ENCODE assay signal across 18 mouse cellular contexts in the genomic region with DNA sequence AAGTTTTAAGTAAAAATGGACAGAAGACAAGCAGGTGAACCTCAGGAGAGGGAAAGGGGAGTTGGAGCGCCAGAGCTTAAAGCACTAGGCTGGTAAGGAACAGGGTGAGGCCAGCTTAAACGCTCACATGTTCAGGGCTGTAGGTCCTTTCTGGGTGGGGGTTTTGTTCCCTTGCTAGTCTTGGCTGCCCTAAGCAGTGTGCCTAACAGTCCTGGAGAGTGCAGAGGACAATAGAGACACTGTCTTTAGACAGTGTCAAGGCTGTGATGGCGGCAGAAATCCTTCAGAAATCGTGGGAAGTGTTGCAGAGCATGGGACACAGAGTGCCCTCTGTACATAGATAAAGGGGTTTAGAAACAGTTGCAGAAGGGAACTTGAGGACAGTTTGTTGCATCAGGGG. TPM values are rescaled to one million over a fixed set of nuclear protein-coding genes. Genes with fewer than 3 reads are reported as not detected.
DNase-seq lines count a peak whose midpoint lies in the region; ATAC-seq lines count a peak whose summit lies in the region.
"Had no signal": no experiment of that assay in that cellular context is flagged by ENCODE, and none has a peak within 500 bp of the region (broad histone marks: within the 10 kb centered on the region; RNA-seq: fewer than 3 reads in every experiment).

No protein-coding gene starts in this region.

- no peak overlapping the region for H3K4me3 ChIP-seq in neural tube, embryonic 11.5 days (ENCODE audit: low read depth, low read length)
- H3K4me3 ChIP-seq in neural tube, embryonic 15.5 days (replicated peaks) = no peak overlapping the region
- no peak overlapping the region for H3K4me3 ChIP-seq in forebrain, embryonic 13.5 days
- H3K4me3 ChIP-seq in midbrain, embryonic 10.5 days = no peak overlapping the region
- H3K4me3 ChIP-seq: liver, embryonic 12.5 days had no signal

- no peak for ATAC-seq in neural tube, embryonic 11.5 days (ENCODE audit: insufficient read depth, low FRiP score, low TSS enrichment)
- no peak for ATAC-seq in neural tube, embryonic 15.5 days (ENCODE audit: low FRiP score)
- ATAC-seq in forebrain, embryonic 13.5 days = no peak
- ATAC-seq: liver, embryonic 12.5 days had no signal

- DNase-seq in neural tube, embryonic 11.5 days (ENCODE audit: low spot score) = no peak
- DNase-seq in midbrain, embryonic 10.5 days (ENCODE audit: low spot score) = no peak
- peak; percentile 80 for DNase-seq in testis, postnatal 14 days (ENCODE audit: low spot score)
- no peak for DNase-seq in right cerebral cortex, postnatal 25 days
- no peak for DNase-seq in kidney, postnatal 25 days
- DNase-seq: cerebellum, adult 11 months; gastrocnemius, postnatal 10 days; lung, postnatal 14 days; right cerebral cortex, adult 18-20 months; thymus, adult 18-20 months had no signal

- H3K9me3 ChIP-seq in neural tube, embryonic 11.5 days (ENCODE audit: control insufficient read depth, low read length) = no peaks in the 10 kb centered on the region
- H3K9me3 ChIP-seq in neural tube, embryonic 15.5 days (replicated peaks) = no peaks in the 10 kb centered on the region
- H3K9me3 ChIP-seq in forebrain, embryonic 13.5 days (replicated peaks) = no peaks in the 10 kb centered on the region
- H3K9me3 ChIP-seq in midbrain, embryonic 10.5 days (replicated peaks) = no peaks in the 10 kb centered on the region
- H3K9me3 ChIP-seq: liver, embryonic 12.5 days had no signal

- H3K4me2 ChIP-seq in neural tube, embryonic 11.5 days (ENCODE audit: low read depth) = no peak overlapping the region
- H3K4me2 ChIP-seq in neural tube, embryonic 15.5 days = no peak overlapping the region
- H3K4me2 ChIP-seq in forebrain, embryonic 13.5 days = no peak overlapping the region
- H3K4me2 ChIP-seq: heart, embryonic 11.5 days; liver, embryonic 12.5 days had no signal

- 63% methylated on average over 4 of the region's 4 CpGs for WGBS in neural tube, embryonic 11.5 days
- WGBS in neural tube, embryonic 15.5 days = 45% methylated on average over 4 of the region's 4 CpGs
- WGBS in forebrain, embryonic 13.5 days = 31% methylated on average over 4 of the region's 4 CpGs
- WGBS in midbrain, embryonic 10.5 days = 65% methylated on average over 4 of the region's 4 CpGs

- no peaks in the 10 kb centered on the region for H3K36me3 ChIP-seq in neural tube, embryonic 11.5 days (ENCODE audit: control insufficient read depth, insufficient read depth, low read length)
- no peaks in the 10 kb centered on the region for H3K36me3 ChIP-seq in neural tube, embryonic 15.5 days
- H3K36me3 ChIP-seq in forebrain, embryonic 13.5 days (ENCODE audit: poor library complexity, severe bottlenecking) = no peaks in the 10 kb centered on the region
- no peaks in the 10 kb centered on the region for H3K36me3 ChIP-seq in midbrain, embryonic 10.5 days
- H3K36me3 ChIP-seq: liver, embryonic 12.5 days had no signal

- no peak overlapping the region for H3K9ac ChIP-seq in neural tube, embryonic 11.5 days (ENCODE audit: low read length)
- H3K9ac ChIP-seq in neural tube, embryonic 15.5 days (replicated peaks) = no peak overlapping the region
- no peak overlapping the region for H3K9ac ChIP-seq in forebrain, embryonic 13.5 days
- H3K9ac ChIP-seq: liver, embryonic 12.5 days had no signal

- no peaks in the 10 kb centered on the region for H3K4me1 ChIP-seq in neural tube, embryonic 11.5 days (ENCODE audit: control insufficient read depth, insufficient read depth, low read length)
- no peaks in the 10 kb centered on the region for H3K4me1 ChIP-seq in neural tube, embryonic 15.5 days
- H3K4me1 ChIP-seq in forebrain, embryonic 13.5 days = peaks cover 17% of the 10 kb centered on the region
- peaks cover 17% of the 10 kb centered on the region for H3K4me1 ChIP-seq in midbrain, embryonic 10.5 days

- peak overlapping the region; percentile 17; the same call in 1 of the 2 replicates for H3K27ac ChIP-seq in neural tube, embryonic 11.5 days (ENCODE audit: low read depth, low read length)
- no peak overlapping the region for H3K27ac ChIP-seq in neural tube, embryonic 15.5 days (replicated peaks)
- peak overlapping the region; percentile 57; the same call in 1 of the 2 replicates for H3K27ac ChIP-seq in forebrain, embryonic 13.5 days
- H3K27ac ChIP-seq in midbrain, embryonic 10.5 days (replicated peaks) = peak overlapping the region; percentile 75
- H3K27ac ChIP-seq: liver, embryonic 12.5 days had no signal

- H3K27me3 ChIP-seq in neural tube, embryonic 11.5 days (ENCODE audit: control insufficient read depth, insufficient read depth, low read length) = no peaks in the 10 kb centered on the region
- H3K27me3 ChIP-seq in neural tube, embryonic 15.5 days (replicated peaks) = no peaks in the 10 kb centered on the region
- H3K27me3 ChIP-seq in forebrain, embryonic 13.5 days = no peaks in the 10 kb centered on the region
- H3K27me3 ChIP-seq in midbrain, embryonic 10.5 days (ENCODE audit: low read depth, poor library complexity, severe bottlenecking) = no peaks in the 10 kb centered on the region

RNA-seq across cellular contexts. Expression of gene Slc25a1, which starts 22.0 kb away (rescaled TPM):
- 127 and 131 TPM in 2 replicates for polyA plus RNA-seq in neural tube, embryonic 11.5 days (2014; fragmentation: Nextera tagmentation; extraction: Ambion mirVana)
- polyA plus RNA-seq in neural tube, embryonic 15.5 days (2015; fragmentation: Nextera tagmentation; extraction: Ambion mirVana) = 187 and 221 TPM in 2 replicates
- polyA plus RNA-seq in forebrain, embryonic 13.5 days (2015; fragmentation: Nextera tagmentation; extraction: Ambion mirVana) = 104 and 118 TPM in 2 replicates
- 118 and 122 TPM in 2 replicates for polyA plus RNA-seq in midbrain, embryonic 10.5 days (2016; fragmentation: Nextera tagmentation; extraction: Ambion mirVana)

RNA-seq across cellular contexts. Expression of gene Vpreb2, which starts 30.2 kb away (rescaled TPM):
- polyA plus RNA-seq in neural tube, embryonic 11.5 days (2014; fragmentation: Nextera tagmentation; extraction: Ambion mirVana) = not detected in 2 replicates
- not detected in 2 replicates for polyA plus RNA-seq in neural tube, embryonic 15.5 days (2015; fragmentation: Nextera tagmentation; extraction: Ambion mirVana)
- polyA plus RNA-seq in forebrain, embryonic 13.5 days (2015; fragmentation: Nextera tagmentation; extraction: Ambion mirVana) = not detected in 2 replicates
- not detected in 2 replicates for polyA plus RNA-seq in midbrain, embryonic 10.5 days (2016; fragmentation: Nextera tagmentation; extraction: Ambion mirVana)
- polyA plus RNA-seq: cortical plate, adult 2 months; heart, embryonic 11.5 days; kidney, embryonic 14.5 days; liver, embryonic 12.5 days; neural tube, embryonic 14.5 days; spleen, adult 2 months had no signal

RNA-seq across cellular contexts. Expression of gene Gsc2, which starts 35.2 kb away (rescaled TPM):
- polyA plus RNA-seq in neural tube, embryonic 11.5 days (2014; fragmentation: Nextera tagmentation; extraction: Ambion mirVana) = not detected in 2 replicates
- 0.15 TPM in 1 of 2 replicates, not detected in the other for polyA plus RNA-seq in neural tube, embryonic 15.5 days (2015; fragmentation: Nextera tagmentation; extraction: Ambion mirVana)
- polyA plus RNA-seq in forebrain, embryonic 13.5 days (2015; fragmentation: Nextera tagmentation; extraction: Ambion mirVana) = 0.32 TPM in 1 of 2 replicates, not detected in the other
- 0.75 and 1.4 TPM in 2 replicates for polyA plus RNA-seq in midbrain, embryonic 10.5 days (2016; fragmentation: Nextera tagmentation; extraction: Ambion mirVana)
- polyA plus RNA-seq: cortical plate, adult 2 months; heart, embryonic 11.5 days; kidney, embryonic 14.5 days; liver, embryonic 12.5 days; neural tube, embryonic 14.5 days; spleen, adult 2 months had no signal

RNA-seq across cellular contexts. Expression of gene Ess2, which starts 38.9 kb away (rescaled TPM):
- 42.0 and 45.1 TPM in 2 replicates for polyA plus RNA-seq in neural tube, embryonic 11.5 days (2014; fragmentation: Nextera tagmentation; extraction: Ambion mirVana)
- polyA plus RNA-seq in neural tube, embryonic 15.5 days (2015; fragmentation: Nextera tagmentation; extraction: Ambion mirVana) = 40.7 and 42.5 TPM in 2 replicates
- polyA plus RNA-seq in forebrain, embryonic 13.5 days (2015; fragmentation: Nextera tagmentation; extraction: Ambion mirVana) = 48.9 and 54.6 TPM in 2 replicates
- 51.9 and 60.5 TPM in 2 replicates for polyA plus RNA-seq in midbrain, embryonic 10.5 days (2016; fragmentation: Nextera tagmentation; extraction: Ambion mirVana)

RNA-seq across cellular contexts. Expression of gene Tssk2, which starts 51.6 kb away (rescaled TPM):
- 0.28 TPM in 1 of 2 replicates, not detected in the other for polyA plus RNA-seq in neural tube, embryonic 11.5 days (2014; fragmentation: Nextera tagmentation; extraction: Ambion mirVana)
- not detected in 2 replicates for polyA plus RNA-seq in neural tube, embryonic 15.5 days (2015; fragmentation: Nextera tagmentation; extraction: Ambion mirVana)
- not detected in 2 replicates for polyA plus RNA-seq in forebrain, embryonic 13.5 days (2015; fragmentation: Nextera tagmentation; extraction: Ambion mirVana)
- 0.11 and 0.19 TPM in 2 replicates for polyA plus RNA-seq in midbrain, embryonic 10.5 days (2016; fragmentation: Nextera tagmentation; extraction: Ambion mirVana)
- polyA plus RNA-seq: cortical plate, adult 2 months; kidney, embryonic 14.5 days; liver, embryonic 12.5 days; neural tube, embryonic 14.5 days; spleen, adult 2 months had no signal
